Mouse (Mus musculus) cerebellum, postnatal 4 days (tissue): ENCODE results near the gene Mus81.

ENCODE experiments used
- DNase-seq, 2 experiments: peaks; one replicate each; pipeline ENCODE4 v3.0.0; 2022; ENCODE audit warnings: low spot score in 2 of 2, mixed read lengths in 1 of 2

The Mus81 gene

GRCm38 (mm10) chr19:5445747-5446146 lies 42.5 kb downstream of the Mus81 start:
- no peak for DNase-seq

GRCm38 (mm10) chr19:5444954-5445353 lies 43.2 kb downstream of the Mus81 start:
- DNase-seq = no peak

- DNase-seq = no peak
Observed at GRCm38 (mm10) chr19:5444371-5444908, 43.8 kb downstream of the Mus81 start.

GRCm38 (mm10) chr19:5433951-5434350 lies 54.3 kb downstream of the Mus81 start:
- DNase-seq = no peak

GRCm38 (mm10) chr19:5432992-5433852 lies 55.0 kb downstream of the Mus81 start:
- no peak for DNase-seq
